Mouse (Mus musculus) NIH3T3 (cell line): ENCODE results near the gene Olfr97.

Source experiments
- DNase-seq: peaks from one replicate; pipeline ENCODE4 v3.0.0-alpha.2; 2012; ENCODE audit warnings: low read depth

The Olfr97 gene

GRCm38 (mm10) chr17:37194782-37195181 is 42.3 kb downstream of the Olfr97 start:
- peak; percentile 94 for DNase-seq

GRCm38 (mm10) chr17:37193656-37194055 is 43.5 kb downstream of the Olfr97 start, which contains the start of gene Ubd:
TSS of gene Ubd (plus strand) at chr17:37193892.
- no peak for DNase-seq

- DNase-seq = peak; percentile 83
Observed at GRCm38 (mm10) chr17:37193032-37193431, 44.1 kb downstream of the Olfr97 start.

GRCm38 (mm10) chr17:37190711-37191110 is 46.4 kb downstream of the Olfr97 start:
- DNase-seq = peak; percentile 45

- DNase-seq = peak; percentile 59
Observed at GRCm38 (mm10) chr17:37185474-37185873, 51.7 kb downstream of the Olfr97 start.
